Mouse (Mus musculus) kidney, adult 2 months (tissue): Measurements from ENCODE around the gene Rimbp2.

Experiments used
- CTCF ChIP-seq: fragments of 200-500 bp; conservative IDR thresholded peaks from 2 replicates; pipeline ENCODE4 v1.5.1; 2011; ENCODE audit warnings: low read depth, mild to moderate bottlenecking, control low read depth, low read length, moderate library complexity, mixed read lengths; ENCODE audit not compliant: insufficient read depth, insufficient read length
- POLR2A ChIP-seq: fragments of 200-500 bp; IDR thresholded peaks from one replicate; pipeline ENCODE4 v1.6.1; 2011; ENCODE audit warnings: low read depth, low read length, control low read depth

GRCm38 (mm10) chr5:128879092-128879491, 74.2 kb downstream of the Rimbp2 start:
- TF ChIP-seq CTCF (no peak), POLR2A (no peak)
